Mouse (Mus musculus): Measurements from ENCODE around the gene Ctsh.
"Not testable (repeated sequence)": the region's sequence is repeated elsewhere in the genome, so short reads cannot be mapped to it uniquely, and the experiment has no call there.

Gene Ctsh

GRCm38 (mm10) chr9:90059828-90060573 lies 6.0 kb downstream of the Ctsh start:
- no peak for DNase-seq (ENCODE audit: low spot score)

- DNase-seq (ENCODE audit: low spot score), result no peak
Measured at GRCm38 (mm10) chr9:90060574-90060875, 6.6 kb downstream of the Ctsh start.

GRCm38 (mm10) chr9:90060932-90061331 lies 7.0 kb downstream of the Ctsh start:
- not testable (repeated sequence) for DNase-seq (ENCODE audit: low spot score)

GRCm38 (mm10) chr9:90067341-90067740 lies 13.4 kb downstream of the Ctsh start:
- DNase-seq (ENCODE audit: low spot score), result no peak

- peak; percentile 30 for DNase-seq (ENCODE audit: low spot score)
Measured at GRCm38 (mm10) chr9:90068786-90069185, 14.8 kb downstream of the Ctsh start.

- DNase-seq (ENCODE audit: low spot score), result peak; percentile 31
Measured at GRCm38 (mm10) chr9:90069485-90069884, 15.5 kb downstream of the Ctsh start.

- DNase-seq (ENCODE audit: low spot score), result peak; percentile 30
Measured at GRCm38 (mm10) chr9:90070174-90070573, 16.2 kb downstream of the Ctsh start.

- no peak for DNase-seq (ENCODE audit: low spot score)
Measured at GRCm38 (mm10) chr9:90075336-90075735, 21.4 kb downstream of the Ctsh start.

GRCm38 (mm10) chr9:90076131-90076530 lies 22.2 kb downstream of the Ctsh start:
- no peak for DNase-seq (ENCODE audit: low spot score)

GRCm38 (mm10) chr9:90076849-90077461 lies 23.0 kb downstream of the Ctsh start:
- DNase-seq (ENCODE audit: low spot score), result peak; percentile 76

- not testable (repeated sequence) for DNase-seq (ENCODE audit: low spot score)
Measured at GRCm38 (mm10) chr9:90081961-90082360, 28.0 kb downstream of the Ctsh start.

GRCm38 (mm10) chr9:90082992-90083391 lies 29.0 kb downstream of the Ctsh start:
- DNase-seq (ENCODE audit: low spot score), result no peak

GRCm38 (mm10) chr9:90084152-90084551 lies 30.2 kb downstream of the Ctsh start:
- DNase-seq (ENCODE audit: low spot score), result no peak

GRCm38 (mm10) chr9:90084766-90085468 lies 31.0 kb downstream of the Ctsh start:
- DNase-seq (ENCODE audit: low spot score), result no peak

- DNase-seq (ENCODE audit: low spot score), result no peak
Measured at GRCm38 (mm10) chr9:90087906-90088485, 34.0 kb downstream of the Ctsh start.

GRCm38 (mm10) chr9:90089339-90090104 lies 35.6 kb downstream of the Ctsh start:
- DNase-seq (ENCODE audit: low spot score), result no peak

- no peak for DNase-seq (ENCODE audit: low spot score)
Measured at GRCm38 (mm10) chr9:90098934-90099333, 45.0 kb downstream of the Ctsh start.

GRCm38 (mm10) chr9:90100760-90101159 lies 46.8 kb downstream of the Ctsh start:
- DNase-seq (ENCODE audit: low spot score), result no peak

- no peak for DNase-seq (ENCODE audit: low spot score)
Measured at GRCm38 (mm10) chr9:90105462-90105861, 51.5 kb downstream of the Ctsh start.

GRCm38 (mm10) chr9:90106915-90107314 lies 53.0 kb downstream of the Ctsh start:
- DNase-seq (ENCODE audit: low spot score), result no peak

- no peak for DNase-seq (ENCODE audit: low spot score)
Measured at GRCm38 (mm10) chr9:90108272-90108671, 54.3 kb downstream of the Ctsh start.

- DNase-seq (ENCODE audit: low spot score), result no peak
Measured at GRCm38 (mm10) chr9:90109386-90109785, 55.4 kb downstream of the Ctsh start.
